Mouse (Mus musculus): ENCODE measurements at regions not wholly inside any gene's neighbourhood (a gene's known extent, or its start where the extent isn't known, plus 50 kb on each side); places are given as distances from the start of the nearest gene placed in this dataset.

GRCm38 (mm10) chr5:51397528-51397927 is 170.0 kb downstream of the Ppargc1a start:
- no peak for DNase-seq (ENCODE audit: low spot score)

- DNase-seq (ENCODE audit: low spot score): no peak
Measured at GRCm38 (mm10) chr5:51391319-51391718, 176.2 kb downstream of the Ppargc1a start.

GRCm38 (mm10) chr5:51387751-51388150 is 179.8 kb downstream of the Ppargc1a start:
- DNase-seq (ENCODE audit: low spot score): no peak

- DNase-seq (ENCODE audit: low spot score): peak; percentile 6
Measured at GRCm38 (mm10) chr5:51386409-51386808, 181.1 kb downstream of the Ppargc1a start.

GRCm38 (mm10) chr5:51384278-51384677 is 183.2 kb downstream of the Ppargc1a start:
- DNase-seq (ENCODE audit: low spot score): no peak

GRCm38 (mm10) chr5:51359101-51359500 is 208.4 kb downstream of the Ppargc1a start:
- DNase-seq (ENCODE audit: low spot score): no peak

- DNase-seq (ENCODE audit: low spot score): no peak
Measured at GRCm38 (mm10) chr5:51348256-51348655, 219.3 kb downstream of the Ppargc1a start.

GRCm38 (mm10) chr5:51329142-51329541 is 238.4 kb downstream of the Ppargc1a start:
- no peak for DNase-seq (ENCODE audit: low spot score)

- DNase-seq (ENCODE audit: low spot score): no peak
Measured at GRCm38 (mm10) chr5:51289191-51289590, 278.3 kb downstream of the Ppargc1a start.

- DNase-seq (ENCODE audit: low spot score): no peak
Measured at GRCm38 (mm10) chr5:51288234-51288633, 279.3 kb downstream of the Ppargc1a start.

- no peak for DNase-seq (ENCODE audit: low spot score)
Measured at GRCm38 (mm10) chr5:51241156-51241555, 326.4 kb downstream of the Ppargc1a start.

GRCm38 (mm10) chr5:51234004-51234355 is 333.5 kb downstream of the Ppargc1a start:
- DNase-seq (ENCODE audit: low spot score): no peak

GRCm38 (mm10) chr5:51233271-51234003 is 334.1 kb downstream of the Ppargc1a start:
- DNase-seq (ENCODE audit: low spot score): peak; percentile 1

- DNase-seq (ENCODE audit: low spot score): no peak
Measured at GRCm38 (mm10) chr5:51229806-51230205, 337.7 kb downstream of the Ppargc1a start.

- DNase-seq (ENCODE audit: low spot score): no peak
Measured at GRCm38 (mm10) chr5:51227996-51228395, 339.5 kb downstream of the Ppargc1a start.

GRCm38 (mm10) chr5:51203266-51203665 is 364.3 kb downstream of the Ppargc1a start:
- no peak for DNase-seq (ENCODE audit: low spot score)

- DNase-seq (ENCODE audit: low spot score): no peak
Measured at GRCm38 (mm10) chr5:51202525-51203215, 364.9 kb downstream of the Ppargc1a start.

- DNase-seq (ENCODE audit: low spot score): no peak
Measured at GRCm38 (mm10) chr5:51196393-51197347, 370.9 kb downstream of the Ppargc1a start.

GRCm38 (mm10) chr5:51190661-51191060 is 376.9 kb downstream of the Ppargc1a start:
- DNase-seq (ENCODE audit: low spot score): no peak

- no peak for DNase-seq (ENCODE audit: low spot score)
Measured at GRCm38 (mm10) chr5:51169828-51170227, 397.7 kb downstream of the Ppargc1a start.

GRCm38 (mm10) chr5:51168206-51168605 is 399.3 kb downstream of the Ppargc1a start:
- DNase-seq (ENCODE audit: low spot score): no peak

- DNase-seq (ENCODE audit: low spot score): no peak
Measured at GRCm38 (mm10) chr5:51156901-51157300, 410.6 kb downstream of the Ppargc1a start.

All from retina, embryonic 14.5 days (tissue).